Mouse (Mus musculus): ENCODE measurements around the gene Sdha. TPM values are rescaled to one million over a fixed set of nuclear protein-coding genes. Genes with fewer than 3 reads are reported as not detected.

Sdha gene
- polyA plus RNA-seq, 1 experiment from 2014 or later, result 228 TPM

GRCm38 (mm10) chr13:74350435-74350906 is 391 bp upstream of the Sdha start:
- Histone ChIP-seq H3K9ac (peak overlapping the region; percentile 89), H3K4me1 (peaks cover 25% of the 10 kb centered on the region), H3K4me3 (peak overlapping the region; percentile 67), H3K4me2 (peak overlapping the region; percentile 78), H3K9me3 (replicated peaks) (no peaks in the 10 kb centered on the region), H3K27ac (peak overlapping the region; percentile 61), H3K36me3 (ENCODE audit: poor library complexity, severe bottlenecking) (peaks cover 15% of the 10 kb centered on the region), H3K27me3 (no peaks in the 10 kb centered on the region)
- ATAC-seq, result peak; percentile 66
- WGBS, result 2% methylated on average over 15 of the region's 15 CpGs

DNA sequence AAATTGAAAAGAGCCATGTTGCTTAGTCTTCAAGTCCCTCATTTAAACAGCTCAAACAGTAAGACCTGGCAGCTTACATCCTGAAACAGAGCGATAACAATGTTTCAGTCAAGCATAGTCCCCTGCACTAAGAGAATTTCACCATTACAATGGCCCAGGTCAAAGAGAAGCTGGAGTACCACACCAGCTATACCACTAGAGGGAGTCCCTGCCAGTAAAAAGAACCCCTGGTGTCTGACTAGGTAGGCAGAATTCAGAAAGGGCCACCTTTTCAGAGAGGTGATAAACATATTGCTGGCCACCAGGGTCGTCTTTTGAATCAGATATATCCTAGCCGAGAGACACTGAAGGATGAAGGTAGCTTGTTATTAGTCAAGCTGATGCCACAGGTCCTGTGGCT is 9.0 kb downstream of the Sdha start:
- Histone ChIP-seq H3K27ac (no peak overlapping the region), H3K4me3 (no peak overlapping the region), H3K4me2 (no peak overlapping the region), H3K36me3 (ENCODE audit: poor library complexity, severe bottlenecking) (peaks cover 65% of the 10 kb centered on the region), H3K9me3 (replicated peaks) (no peaks in the 10 kb centered on the region), H3K27me3 (no peaks in the 10 kb centered on the region), H3K4me1 (no peaks in the 10 kb centered on the region), H3K9ac (no peak overlapping the region)
- ATAC-seq, result peak; percentile 57; the same call in 1 of the 2 replicates
- WGBS, result 53% methylated on average over 3 of the region's 3 CpGs

DNA sequence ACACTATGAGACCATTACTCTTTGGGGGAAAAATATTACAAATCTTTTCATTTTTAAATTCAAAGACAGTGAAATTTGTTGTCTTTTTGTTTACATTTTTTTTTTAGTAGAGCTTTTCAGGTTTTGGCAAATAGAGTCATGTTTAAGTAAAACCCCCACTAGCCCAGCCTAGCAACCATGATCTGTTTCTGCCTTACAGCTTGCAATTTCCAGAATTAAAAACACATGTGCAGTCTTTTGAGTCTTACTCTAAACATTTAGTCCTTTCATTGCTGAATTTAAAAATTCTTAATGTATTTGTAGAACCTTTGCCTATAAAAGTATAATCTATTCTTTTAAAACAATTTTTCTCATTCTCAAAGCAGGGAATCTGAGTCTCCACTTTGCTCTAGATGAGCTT is 20.8 kb downstream of the Sdha start:
- H3K27me3 ChIP-seq, result no peaks in the 10 kb centered on the region
- ATAC-seq, result no peak
- no peak overlapping the region for H3K4me2 ChIP-seq
- peaks cover 83% of the 10 kb centered on the region for H3K36me3 ChIP-seq (ENCODE audit: poor library complexity, severe bottlenecking)
- no peaks in the 10 kb centered on the region for H3K9me3 ChIP-seq (replicated peaks)
- H3K9ac ChIP-seq, result no peak overlapping the region
- H3K4me3 ChIP-seq, result no peak overlapping the region
- H3K27ac ChIP-seq, result no peak overlapping the region
- H3K4me1 ChIP-seq, result no peaks in the 10 kb centered on the region

DNA sequence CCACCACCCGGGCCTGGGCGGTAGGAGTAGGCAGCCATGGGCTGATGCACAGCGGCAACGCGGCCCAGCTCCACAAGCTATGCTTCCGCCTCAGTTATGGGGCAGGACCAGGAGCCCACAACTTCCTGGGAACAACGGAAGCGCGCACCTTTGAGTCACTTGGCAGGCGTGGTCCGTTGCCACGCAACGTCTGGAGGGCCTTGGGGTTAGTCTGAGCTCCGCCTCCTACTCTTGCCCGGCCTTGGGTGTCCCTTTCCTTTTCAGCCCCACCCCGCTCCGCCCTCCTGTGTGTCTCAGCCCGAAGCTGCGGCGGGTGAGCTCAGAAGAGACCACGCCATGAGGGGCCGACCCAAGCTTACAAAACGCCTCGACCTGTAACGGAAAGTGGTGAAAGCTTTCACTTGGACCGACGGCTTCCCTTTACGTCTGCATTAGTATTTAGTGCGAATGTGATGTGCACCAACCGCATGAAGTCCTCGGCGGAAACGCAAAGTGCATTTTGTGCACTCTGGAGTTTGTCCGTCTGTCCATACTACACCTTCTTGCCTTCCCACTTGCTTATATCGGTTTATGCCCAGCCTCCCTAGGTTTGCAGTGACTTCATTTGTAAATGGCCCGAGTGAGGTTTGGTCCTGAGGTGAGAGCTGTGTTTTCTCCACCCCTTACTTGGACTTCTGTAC is 32.8 kb downstream of the Sdha start, which contains the start of gene Pdcd6:
TSS of gene Pdcd6 (minus strand) at position 411 of the 680 bp plus-strand sequence.
- Histone ChIP-seq H3K27me3 (no peaks in the 10 kb centered on the region), H3K36me3 (ENCODE audit: poor library complexity, severe bottlenecking) (peaks cover 29% of the 10 kb centered on the region), H3K4me2 (peak within 1 kb of the TSS; percentile 77), H3K9me3 (replicated peaks) (no peaks in the 10 kb centered on the region), H3K9ac (peak within 1 kb of the TSS; percentile 82), H3K27ac (peak within 1 kb of the TSS; percentile 22; the same call in 1 of the 2 replicates), H3K4me1 (peaks cover 16% of the 10 kb centered on the region), H3K4me3 (peak within 1 kb of the TSS; percentile 69)
- WGBS, result under 1% methylated on average over 36 of the region's 36 CpGs
- peak; percentile 98 for ATAC-seq

- 1% methylated on average over 14 of the region's 15 CpGs for WGBS
These were observed 33.3 kb downstream of the Sdha start for GRCm38 (mm10) chr13:74316789-74317169.

DNA sequence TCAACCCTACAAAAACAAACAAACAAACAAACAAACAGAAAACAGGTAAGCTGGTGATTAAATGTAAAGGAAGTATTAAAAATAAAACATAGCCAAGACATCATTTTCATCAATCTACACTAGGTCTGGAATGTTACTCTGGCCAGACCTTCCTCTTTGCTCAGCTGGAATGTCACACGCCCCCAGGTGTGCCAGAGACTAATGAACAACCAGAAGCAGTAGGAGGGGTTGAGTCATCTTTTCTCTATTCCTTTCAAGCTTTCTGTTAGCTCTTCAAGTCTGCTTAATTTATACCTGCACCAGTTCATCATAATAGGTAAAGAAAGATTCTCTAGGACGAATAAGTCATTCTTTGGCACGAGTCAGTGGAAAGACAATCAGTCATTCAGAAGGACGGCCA is 33.7 kb downstream of the Sdha start:
- Histone ChIP-seq H3K27ac (peak overlapping the region; percentile 22; the same call in 1 of the 2 replicates), H3K4me3 (peak overlapping the region; percentile 69), H3K4me2 (peak overlapping the region; percentile 77), H3K9ac (peak overlapping the region; percentile 82), H3K9me3 (replicated peaks) (no peaks in the 10 kb centered on the region), H3K27me3 (no peaks in the 10 kb centered on the region), H3K36me3 (ENCODE audit: poor library complexity, severe bottlenecking) (peaks cover 24% of the 10 kb centered on the region), H3K4me1 (peaks cover 16% of the 10 kb centered on the region)
- WGBS, result 28% methylated on average over 4 of the region's 4 CpGs
- ATAC-seq, result no peak

More at GRCm38 (mm10) chr13:74316789-74317169, 33.3 kb downstream of the Sdha start:
- H3K27ac ChIP-seq, result peak overlapping the region; percentile 22; the same call in 1 of the 2 replicates
- H3K4me3 ChIP-seq, result peak overlapping the region; percentile 69
- H3K4me2 ChIP-seq, result peak overlapping the region; percentile 77
- peaks cover 24% of the 10 kb centered on the region for H3K36me3 ChIP-seq (ENCODE audit: poor library complexity, severe bottlenecking)
- ATAC-seq, result no peak
- H3K9ac ChIP-seq, result peak overlapping the region; percentile 82
- H3K9me3 ChIP-seq (replicated peaks), result no peaks in the 10 kb centered on the region
- H3K27me3 ChIP-seq, result no peaks in the 10 kb centered on the region
- H3K4me1 ChIP-seq, result peaks cover 16% of the 10 kb centered on the region

GRCm38 (mm10) chr13:74314616-74315015 is 35.5 kb downstream of the Sdha start:
- WGBS, result 95% methylated on average over 3 of the region's 3 CpGs
- Histone ChIP-seq H3K4me2 (no peak overlapping the region), H3K9me3 (replicated peaks) (no peaks in the 10 kb centered on the region), H3K9ac (no peak overlapping the region), H3K27me3 (no peaks in the 10 kb centered on the region), H3K27ac (no peak overlapping the region), H3K4me3 (no peak overlapping the region), H3K36me3 (ENCODE audit: poor library complexity, severe bottlenecking) (peaks cover 30% of the 10 kb centered on the region), H3K4me1 (peaks cover 16% of the 10 kb centered on the region)
- ATAC-seq, result no peak

- Histone ChIP-seq H3K36me3 (ENCODE audit: poor library complexity, severe bottlenecking) (peaks cover 67% of the 10 kb centered on the region), H3K27ac (no peak overlapping the region), H3K4me3 (no peak overlapping the region), H3K9ac (no peak overlapping the region), H3K4me1 (no peaks in the 10 kb centered on the region), H3K9me3 (replicated peaks) (no peaks in the 10 kb centered on the region), H3K27me3 (no peaks in the 10 kb centered on the region), H3K4me2 (no peak overlapping the region)
- ATAC-seq, result no peak
- 88% methylated on average over 1 of the region's 1 CpGs for WGBS
These were observed 44.3 kb downstream of the Sdha start for GRCm38 (mm10) chr13:74305780-74306179.

DNA sequence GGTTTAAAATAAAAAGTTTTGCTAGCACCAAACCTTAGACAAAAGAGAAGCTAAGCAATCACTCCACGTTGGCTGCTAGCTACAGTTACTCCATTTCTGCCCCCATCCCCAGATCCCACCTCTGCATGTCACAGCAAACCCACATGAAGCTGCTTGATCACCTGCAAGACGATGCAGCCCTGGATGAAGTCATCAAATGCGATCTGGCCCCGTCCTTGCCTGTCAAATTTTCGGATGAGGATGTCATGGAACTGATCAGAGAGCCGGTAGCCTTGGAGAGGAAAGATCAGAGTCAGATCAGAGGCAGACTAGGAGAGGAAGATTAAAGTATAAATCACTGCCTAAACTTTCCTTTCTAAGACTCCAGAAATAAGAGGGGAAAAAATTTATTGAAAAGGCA is 44.7 kb downstream of the Sdha start:
- H3K27me3 ChIP-seq, result no peaks in the 10 kb centered on the region
- H3K36me3 ChIP-seq (ENCODE audit: poor library complexity, severe bottlenecking), result peaks cover 63% of the 10 kb centered on the region
- H3K4me2 ChIP-seq, result no peak overlapping the region
- 89% methylated on average over 6 of the region's 6 CpGs for WGBS
- no peaks in the 10 kb centered on the region for H3K4me1 ChIP-seq
- no peak overlapping the region for H3K27ac ChIP-seq
- H3K9me3 ChIP-seq (replicated peaks), result no peaks in the 10 kb centered on the region
- no peak overlapping the region for H3K9ac ChIP-seq
- ATAC-seq, result no peak
- no peak overlapping the region for H3K4me3 ChIP-seq

GRCm38 (mm10) chr13:74302050-74303037 is 47.7 kb downstream of the Sdha start:
- Histone ChIP-seq H3K9ac (no peak overlapping the region), H3K9me3 (replicated peaks) (no peaks in the 10 kb centered on the region), H3K27me3 (no peaks in the 10 kb centered on the region), H3K4me2 (no peak overlapping the region), H3K4me1 (no peaks in the 10 kb centered on the region), H3K4me3 (no peak overlapping the region), H3K27ac (no peak overlapping the region), H3K36me3 (ENCODE audit: poor library complexity, severe bottlenecking) (peaks cover 45% of the 10 kb centered on the region)
- 83% methylated on average over 10 of the region's 10 CpGs for WGBS
- ATAC-seq, result no peak

DNA sequence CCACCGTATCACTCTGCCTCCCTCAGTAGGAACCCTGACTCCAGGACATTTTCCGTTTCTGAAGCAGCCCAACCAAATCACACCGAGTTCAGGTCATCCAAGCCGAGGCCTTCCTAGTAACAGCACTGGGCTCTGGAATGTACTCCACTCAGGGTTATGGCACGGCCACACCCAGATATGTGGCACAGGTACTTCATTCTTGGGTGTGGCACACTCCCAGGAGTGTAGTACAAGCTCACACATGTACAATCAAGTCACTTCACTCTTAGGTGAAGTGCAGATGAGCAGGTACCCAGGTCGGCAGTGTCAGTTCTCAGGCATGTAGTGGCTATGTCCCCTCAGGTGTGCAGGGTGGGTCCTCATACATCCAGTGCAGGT is 48.5 kb downstream of the Sdha start:
- Histone ChIP-seq H3K27ac (no peak overlapping the region), H3K36me3 (ENCODE audit: poor library complexity, severe bottlenecking) (peaks cover 39% of the 10 kb centered on the region), H3K9ac (no peak overlapping the region), H3K4me3 (no peak overlapping the region), H3K27me3 (no peaks in the 10 kb centered on the region), H3K4me2 (no peak overlapping the region), H3K4me1 (no peaks in the 10 kb centered on the region), H3K9me3 (replicated peaks) (no peaks in the 10 kb centered on the region)
- ATAC-seq, result peak; percentile 39; the same call in 1 of the 2 replicates
- WGBS, result 78% methylated on average over 6 of the region's 6 CpGs
